Mouse (Mus musculus): ENCODE data around the gene Phpt1.
"Not testable (repeated sequence)": the region's sequence is repeated elsewhere in the genome, so short reads cannot be mapped to it uniquely, and the experiment has no call there.

Gene Phpt1

DNA sequence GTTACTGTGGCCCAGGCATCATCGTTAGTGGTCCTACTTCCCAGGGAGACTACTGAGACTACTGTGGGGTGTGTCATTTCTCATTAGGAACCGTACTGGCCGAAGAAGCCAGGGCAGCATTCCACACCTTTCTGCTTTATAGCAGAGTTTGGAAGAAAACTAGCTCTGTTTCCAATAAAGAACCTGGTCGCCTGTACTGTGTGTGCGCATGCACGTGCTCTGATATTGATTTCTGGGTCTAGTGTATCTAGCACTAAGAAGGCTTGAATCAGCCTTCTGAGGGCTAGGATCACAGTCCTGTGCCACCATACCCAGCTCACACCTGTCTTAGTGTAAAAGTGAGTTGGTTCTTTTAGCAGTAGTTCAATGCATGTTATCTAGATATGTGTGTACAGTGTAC lies 16.2 kb downstream of the Phpt1 start:
- no peak for DNase-seq (ENCODE audit: low spot score)

DNA sequence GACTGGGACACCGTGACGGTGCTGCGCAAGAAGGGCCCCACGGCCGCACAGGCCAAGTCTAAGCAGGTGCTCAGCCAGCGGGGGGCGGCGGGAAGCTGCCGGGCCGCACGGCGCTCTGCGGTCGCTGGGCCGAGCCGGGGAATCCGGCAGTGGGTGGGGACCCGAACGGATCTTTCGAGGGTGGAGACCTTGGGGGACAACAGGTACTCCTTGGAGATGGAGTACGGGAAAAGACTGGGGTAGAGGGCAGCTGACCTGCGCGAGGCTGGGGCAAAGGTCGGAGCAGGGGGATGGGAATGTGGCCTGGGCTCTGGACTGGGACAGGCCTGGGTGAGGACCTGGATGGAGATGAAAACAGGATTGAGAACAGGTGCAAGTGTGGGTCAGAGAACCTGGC lies 17.1 kb downstream of the Phpt1 start:
- no peak for DNase-seq (ENCODE audit: low spot score)

DNA sequence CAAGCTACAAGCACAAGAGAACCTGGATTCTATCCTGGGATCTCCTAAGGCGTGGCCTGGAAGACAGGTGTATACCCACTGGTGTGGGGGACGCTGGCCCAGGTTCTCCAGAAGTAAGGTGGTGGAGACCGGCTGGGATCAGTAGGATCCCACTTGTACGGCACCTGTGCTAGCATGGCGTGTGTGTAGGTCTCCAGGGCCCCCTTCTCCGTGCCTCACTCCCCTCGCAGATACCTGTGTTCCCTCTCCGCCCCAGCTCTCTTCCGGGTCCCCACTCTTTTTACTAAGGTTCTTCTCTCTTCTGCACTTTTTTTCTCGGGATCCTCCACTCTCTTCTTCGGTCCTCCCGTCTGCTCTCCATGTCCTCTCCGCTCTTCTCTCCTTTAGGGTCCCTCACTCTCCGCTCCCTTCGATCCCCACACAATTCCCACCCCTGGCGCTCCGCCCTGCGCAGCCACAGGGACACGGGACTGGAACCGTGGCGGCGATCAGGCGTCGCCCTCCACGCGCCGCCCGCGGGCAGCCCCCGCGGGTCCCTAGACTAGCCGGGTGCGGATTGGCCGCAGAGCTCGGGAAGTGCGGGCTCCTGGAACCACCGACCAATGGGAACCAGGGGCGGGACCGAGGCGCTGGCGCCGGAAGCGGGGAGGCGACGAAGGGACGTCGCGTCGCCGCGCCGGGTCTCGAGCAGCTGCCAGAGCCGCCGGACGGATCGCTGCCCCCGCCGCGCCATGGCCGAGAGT lies 17.6 kb downstream of the Phpt1 start, which contains the start of gene Edf1:
Edf1 (plus strand) TSS at position 627 of the 743 bp plus-strand sequence.
- peak; percentile 86 for DNase-seq (ENCODE audit: low spot score)

DNA sequence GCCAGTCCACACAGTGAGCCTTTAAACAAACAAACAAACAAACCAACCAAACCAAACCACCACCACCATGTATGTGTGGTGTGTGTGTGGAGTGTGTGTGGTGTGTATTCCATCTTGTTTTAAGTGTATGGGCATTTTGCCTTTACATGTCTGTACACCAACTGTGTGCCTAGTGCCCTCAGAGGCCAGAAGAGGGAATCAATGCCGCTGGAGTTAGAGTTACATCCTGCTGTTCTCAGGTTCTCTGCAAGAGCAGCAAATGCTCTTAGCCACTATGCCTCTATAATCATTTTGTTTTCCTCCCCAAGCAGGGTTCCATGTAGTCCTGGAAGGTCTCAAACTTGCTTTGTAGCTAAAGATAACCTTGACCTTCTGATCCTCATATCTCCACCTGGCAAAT lies 18.7 kb downstream of the Phpt1 start:
- no peak for DNase-seq (ENCODE audit: low spot score)

DNA sequence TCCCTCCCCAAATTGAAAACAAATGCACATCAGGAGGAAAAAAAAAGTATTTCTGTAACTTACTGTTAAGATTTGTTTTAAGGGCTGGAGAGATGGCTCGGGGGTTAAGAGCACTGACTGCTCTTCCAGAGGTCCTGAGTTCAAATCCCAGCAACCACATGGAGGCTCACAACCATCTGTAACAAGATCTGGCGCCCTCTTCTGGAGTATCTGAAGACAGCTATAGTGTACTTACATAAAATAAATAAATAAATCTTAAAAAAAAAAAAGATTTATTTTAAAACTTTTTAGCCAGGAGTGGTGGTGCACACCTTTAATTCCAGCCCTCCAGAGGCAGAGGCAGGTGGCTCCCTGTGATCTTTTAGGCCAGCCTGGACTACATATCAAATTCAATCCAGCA lies 19.5 kb downstream of the Phpt1 start:
- not testable (repeated sequence) for DNase-seq (ENCODE audit: low spot score)

DNA sequence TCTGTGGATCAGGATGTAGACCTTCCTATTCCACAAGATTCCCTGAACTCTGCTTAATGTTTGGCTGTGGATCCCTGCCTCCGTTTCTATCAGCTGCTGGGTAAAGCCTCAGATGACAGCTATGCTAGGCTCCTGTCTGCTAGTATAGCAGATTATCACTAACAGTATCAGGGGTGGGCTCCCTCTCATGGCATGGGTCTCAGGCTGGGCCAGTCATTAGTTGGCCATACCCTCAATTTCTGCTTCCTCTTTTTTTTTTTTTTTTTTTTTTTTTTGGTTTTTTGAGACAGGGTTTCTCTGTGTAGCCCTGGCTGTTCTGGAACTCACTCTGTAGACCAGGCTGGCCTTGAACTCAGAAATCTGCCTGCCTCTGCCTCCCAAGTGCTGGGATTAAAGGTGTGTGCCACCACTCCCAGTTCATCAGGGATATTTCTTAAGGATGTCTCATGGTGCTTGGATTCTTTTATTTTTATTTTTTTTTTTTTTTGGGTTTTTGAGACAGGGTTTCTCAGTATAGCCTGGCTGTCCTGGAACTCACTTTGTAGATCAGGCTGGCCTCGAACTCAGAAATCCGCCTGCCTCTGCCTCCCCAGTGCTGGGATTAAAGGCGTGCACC lies 21.7 kb downstream of the Phpt1 start:
- DNase-seq (ENCODE audit: low spot score) = not testable (repeated sequence)

DNA sequence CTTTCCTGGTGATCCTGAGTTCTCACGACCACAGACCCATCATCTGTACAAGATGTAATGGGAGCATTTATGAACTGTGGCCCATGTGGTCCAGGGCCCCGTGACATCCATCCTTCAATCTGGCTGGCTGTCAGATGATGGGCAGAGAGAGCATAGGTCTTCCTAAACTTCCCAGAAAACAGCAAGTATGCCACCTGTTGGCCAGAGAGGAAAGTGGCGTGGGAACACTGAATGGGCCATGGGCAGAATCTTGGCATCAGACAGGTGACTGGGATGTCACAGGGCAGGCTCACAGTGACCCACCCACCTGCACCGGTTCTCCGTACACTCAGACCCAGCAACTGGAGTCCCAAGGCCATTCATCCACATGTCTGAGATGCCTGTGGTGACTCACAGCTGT lies 23.8 kb downstream of the Phpt1 start:
- DNase-seq (ENCODE audit: low spot score) = no peak

DNA sequence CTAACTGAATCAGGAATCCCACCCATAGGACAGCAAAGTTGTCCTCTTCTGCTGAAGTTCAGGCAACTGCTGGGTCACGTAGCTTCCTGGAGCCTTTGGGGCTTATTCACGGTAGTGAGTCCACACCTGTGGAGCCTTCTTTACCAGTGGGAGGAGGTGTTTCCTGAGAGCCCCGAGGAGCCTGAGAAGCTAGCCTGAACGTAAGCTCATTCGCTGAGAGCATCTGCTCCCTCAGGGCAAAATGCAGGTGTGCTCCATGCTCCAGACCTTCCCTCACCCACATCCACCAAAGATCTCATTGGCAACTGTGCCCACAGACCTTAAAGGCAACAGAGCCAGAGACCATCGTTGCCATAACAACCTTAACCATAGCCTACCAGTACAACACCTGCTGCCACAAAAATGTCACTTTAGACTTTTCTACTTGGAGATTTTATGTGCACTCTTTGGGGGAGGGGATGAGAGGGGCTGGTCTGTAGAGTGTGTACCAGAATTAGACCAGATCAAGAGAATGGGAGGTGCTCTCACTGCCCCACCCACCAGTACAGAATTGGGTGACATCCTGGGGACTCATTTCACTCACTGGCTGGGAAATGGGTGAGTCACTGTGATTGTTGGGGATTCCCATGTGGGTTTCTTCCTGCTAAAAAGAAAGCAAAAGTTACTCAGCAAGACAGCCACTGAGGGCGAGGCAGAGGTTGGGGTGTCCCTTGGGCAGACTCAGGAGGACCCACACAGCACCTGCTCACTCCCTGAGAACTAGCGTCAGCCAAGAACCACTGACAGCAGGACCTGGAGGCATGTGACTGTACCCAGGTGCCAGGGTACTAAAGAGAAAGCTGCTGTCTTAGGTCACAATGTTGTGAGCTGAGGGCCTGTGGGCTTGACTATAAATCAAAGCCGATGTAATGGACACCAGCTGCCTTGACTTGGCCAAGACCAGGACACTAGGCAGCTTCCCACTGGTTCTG lies 25.7 kb downstream of the Phpt1 start:
- DNase-seq (ENCODE audit: low spot score) = no peak

DNA sequence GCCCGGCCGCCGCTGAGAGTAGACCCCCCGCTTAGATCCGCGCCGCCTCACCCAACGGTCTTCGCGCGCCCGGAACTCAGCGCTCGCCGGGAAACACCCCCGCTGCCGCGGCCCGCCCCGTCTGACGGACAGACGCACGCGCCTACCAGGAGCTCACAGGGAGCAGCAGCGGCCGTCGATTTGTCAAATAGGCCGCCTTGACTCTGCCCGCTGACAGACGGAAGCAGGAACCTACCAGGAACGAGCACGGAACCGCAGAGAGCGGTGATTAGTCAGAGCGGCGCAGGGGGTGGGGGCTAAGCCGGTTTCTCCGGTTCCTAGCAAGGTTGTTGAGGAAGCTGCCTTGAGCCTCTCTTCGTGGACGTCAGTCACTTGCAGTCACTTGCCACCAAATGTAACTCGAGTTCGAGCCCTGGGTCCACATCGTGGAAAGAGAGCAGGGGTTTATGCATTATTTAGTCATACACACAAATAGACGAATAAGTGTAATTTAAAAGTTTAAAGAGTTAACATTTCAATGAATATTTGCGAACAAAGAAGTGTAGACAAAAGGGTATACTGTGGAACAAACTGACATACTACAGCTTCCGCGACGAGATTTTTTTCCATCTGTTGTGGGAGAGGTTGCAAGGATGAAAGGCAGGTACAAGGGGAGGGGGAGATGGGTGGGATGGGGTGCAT lies 28.1 kb downstream of the Phpt1 start, which contains the start of gene Traf2:
Traf2 (minus strand) TSS at position 130 of the 681 bp plus-strand sequence.
- peak; percentile 98 for DNase-seq (ENCODE audit: low spot score)

DNA sequence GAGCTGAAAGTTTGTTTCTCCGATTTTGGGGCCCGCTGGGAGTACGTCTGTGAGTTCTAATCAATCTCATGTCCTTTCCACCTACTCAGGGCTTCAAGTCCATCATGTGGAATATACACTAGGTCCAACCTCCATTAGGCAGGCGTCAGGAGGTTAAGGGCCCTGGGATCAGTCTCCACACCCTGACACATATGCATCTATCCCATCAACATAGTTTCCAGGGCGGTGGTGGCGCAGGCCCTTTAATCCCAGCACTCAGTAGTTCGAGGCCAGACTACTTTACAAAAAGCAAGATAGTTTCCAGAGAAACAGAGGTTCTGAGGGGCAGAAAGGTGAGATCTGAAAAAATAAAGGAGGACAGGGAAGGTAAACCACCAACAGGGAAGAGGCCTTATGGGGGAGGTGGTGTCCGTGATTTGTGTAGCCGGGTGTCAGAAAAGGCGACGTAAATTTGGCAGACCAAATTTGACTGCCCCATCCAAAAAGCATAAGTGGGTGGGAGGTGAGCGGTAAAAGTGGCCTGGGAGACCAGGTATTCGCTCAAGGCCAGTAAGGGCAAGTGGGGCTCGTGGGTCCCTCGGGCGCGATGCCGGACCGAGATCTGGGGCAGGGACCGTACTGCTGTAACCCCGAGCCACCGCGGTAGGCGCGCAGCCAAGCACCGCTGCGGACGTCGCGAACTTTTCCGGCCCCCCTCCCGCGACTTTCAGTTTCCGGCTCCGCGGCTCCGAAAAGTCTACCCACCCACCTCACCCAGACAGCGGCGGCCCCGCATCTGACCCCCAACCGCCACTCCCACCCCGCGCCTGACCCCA lies 28.8 kb downstream of the Phpt1 start:
- DNase-seq (ENCODE audit: low spot score) = no peak

DNA sequence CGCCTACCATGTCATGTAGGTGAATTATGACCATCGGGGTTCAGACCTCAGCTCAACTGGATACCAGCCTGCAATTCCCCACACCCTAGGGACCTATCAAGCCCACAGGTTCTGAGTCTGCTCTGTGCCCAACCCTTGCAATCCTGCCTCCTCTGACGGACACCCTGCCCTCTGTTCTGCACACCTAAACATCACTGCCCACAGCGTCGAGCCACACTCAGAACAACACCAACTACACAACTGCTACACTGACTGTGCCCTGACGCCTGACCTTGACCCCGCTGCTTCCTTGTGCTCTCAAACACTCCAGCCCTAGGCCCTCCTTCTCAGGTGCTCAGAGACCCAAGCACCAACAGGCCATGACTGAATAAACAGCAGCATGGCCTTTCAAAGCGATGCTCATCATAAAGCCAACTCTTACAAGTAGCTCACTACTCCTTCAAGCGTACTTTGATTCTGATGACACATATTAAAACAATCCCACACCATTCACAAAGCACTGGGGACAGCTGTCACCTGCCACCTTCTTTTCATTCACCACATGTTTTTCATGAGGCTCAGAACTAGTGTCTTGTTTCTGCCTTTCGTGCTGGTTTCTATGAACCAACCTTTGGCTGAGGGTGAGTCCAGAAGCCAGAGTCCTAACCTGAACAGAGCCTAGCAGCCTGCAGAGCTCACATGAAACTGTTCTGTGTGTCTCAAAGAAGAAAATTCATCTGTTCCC lies 33.2 kb downstream of the Phpt1 start:
- DNase-seq (ENCODE audit: low spot score) = no peak

DNA sequence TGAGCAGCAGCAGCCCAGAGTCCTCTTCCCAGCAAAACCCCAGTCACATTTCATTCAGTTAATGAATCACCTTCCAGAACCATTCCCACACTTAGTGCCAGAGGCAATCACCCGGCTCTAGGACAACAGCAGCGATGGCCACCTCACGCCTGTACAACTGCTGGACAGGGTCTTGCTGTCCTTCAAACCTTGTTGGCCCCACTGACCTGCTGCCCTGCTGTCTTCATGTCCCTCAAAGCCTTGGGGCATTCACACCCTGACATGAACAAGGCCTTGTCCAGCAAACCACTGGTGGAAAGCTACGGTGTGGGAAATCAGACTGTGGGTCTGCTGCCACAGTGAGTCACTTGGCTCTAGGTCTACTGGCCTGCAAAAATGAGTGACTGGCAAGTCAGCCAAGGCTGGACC lies 34.5 kb downstream of the Phpt1 start:
- DNase-seq (ENCODE audit: low spot score) = no peak

DNA sequence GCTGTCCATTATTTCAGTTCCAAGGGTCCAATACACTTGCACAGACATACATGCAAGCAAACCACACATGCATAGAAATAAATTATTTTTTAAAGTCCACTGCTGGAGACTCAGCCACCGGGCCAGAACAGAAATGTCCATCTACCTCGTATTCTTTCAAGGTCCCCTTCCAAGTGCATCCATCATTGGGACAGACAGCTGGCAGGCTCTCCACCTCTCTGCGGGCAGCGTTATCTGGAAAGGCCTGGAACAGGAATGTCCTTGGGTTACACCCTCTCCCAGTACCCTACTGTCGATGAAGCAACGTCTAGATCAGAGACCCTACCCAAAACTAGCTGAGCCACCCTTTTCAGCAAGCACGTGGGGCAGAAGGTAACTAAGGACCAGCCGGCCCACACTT lies 38.5 kb downstream of the Phpt1 start:
- no peak for DNase-seq (ENCODE audit: low spot score)

DNA sequence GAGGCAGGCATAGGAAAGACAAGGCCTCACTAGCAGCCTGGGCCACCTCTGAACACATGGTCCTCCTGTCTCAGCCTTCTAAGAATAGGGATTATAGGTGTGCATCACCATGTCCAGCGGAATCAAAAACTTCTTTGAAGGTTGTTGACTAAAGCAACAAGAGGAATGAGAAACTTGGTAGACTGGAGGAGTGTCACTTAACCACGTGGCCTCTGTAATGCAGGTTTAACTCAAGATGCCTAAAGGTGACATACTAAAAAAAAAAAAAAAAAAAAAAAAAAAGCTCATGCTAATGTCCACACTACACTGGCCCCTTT lies 40.2 kb downstream of the Phpt1 start:
- no peak for DNase-seq (ENCODE audit: low spot score)

DNA sequence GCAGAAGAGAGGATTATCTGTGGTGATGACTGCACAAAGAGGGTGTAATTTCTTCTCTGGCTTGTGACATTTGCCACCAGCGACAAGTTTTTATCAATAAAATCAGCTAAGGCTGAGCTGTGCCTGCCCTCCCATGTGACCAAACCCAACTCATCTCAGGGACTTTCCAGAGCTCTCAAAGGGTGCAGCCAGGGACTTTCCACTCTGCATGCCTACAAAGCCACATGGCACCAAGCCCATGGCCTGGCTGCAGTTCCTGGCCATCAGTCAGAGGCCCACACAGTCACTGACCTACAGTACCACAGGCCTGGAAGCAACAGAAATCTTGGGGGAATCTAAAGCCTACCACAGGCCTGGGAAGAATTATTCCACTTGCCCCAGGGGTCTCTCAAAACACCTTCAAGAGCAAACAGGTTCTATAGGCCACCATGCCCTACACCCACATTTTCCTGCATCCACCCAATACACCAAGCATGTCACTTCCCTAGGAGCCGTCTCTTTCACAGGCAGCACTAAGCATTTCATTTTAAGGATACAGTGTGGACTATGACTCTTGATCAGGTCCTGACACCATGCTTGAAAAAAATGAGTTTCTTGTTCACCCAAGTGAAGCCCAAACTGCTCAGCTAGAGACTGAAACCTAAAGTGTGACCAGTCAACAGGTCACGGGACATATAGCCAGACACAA lies 40.7 kb downstream of the Phpt1 start:
- DNase-seq (ENCODE audit: low spot score) = peak; percentile 46

DNA sequence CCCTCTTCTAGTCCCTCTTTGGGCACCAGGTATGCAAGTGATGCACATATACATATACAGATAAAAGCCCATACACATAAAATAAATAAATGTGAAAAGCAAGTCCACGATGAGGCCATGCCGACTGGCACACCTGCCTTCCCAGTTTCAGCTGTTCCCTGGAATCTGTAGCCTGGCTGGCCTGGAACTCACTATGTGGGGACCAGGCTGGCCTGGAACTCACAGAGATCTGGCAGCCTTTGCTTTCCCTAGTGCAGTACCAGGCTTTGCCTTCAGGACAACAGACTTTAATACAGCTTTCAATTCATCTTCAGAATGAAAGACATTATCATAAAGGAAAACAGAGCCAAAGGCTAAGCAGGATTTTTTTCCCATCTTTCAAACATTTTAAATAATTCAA lies 41.3 kb downstream of the Phpt1 start:
- DNase-seq (ENCODE audit: low spot score) = no peak

DNA sequence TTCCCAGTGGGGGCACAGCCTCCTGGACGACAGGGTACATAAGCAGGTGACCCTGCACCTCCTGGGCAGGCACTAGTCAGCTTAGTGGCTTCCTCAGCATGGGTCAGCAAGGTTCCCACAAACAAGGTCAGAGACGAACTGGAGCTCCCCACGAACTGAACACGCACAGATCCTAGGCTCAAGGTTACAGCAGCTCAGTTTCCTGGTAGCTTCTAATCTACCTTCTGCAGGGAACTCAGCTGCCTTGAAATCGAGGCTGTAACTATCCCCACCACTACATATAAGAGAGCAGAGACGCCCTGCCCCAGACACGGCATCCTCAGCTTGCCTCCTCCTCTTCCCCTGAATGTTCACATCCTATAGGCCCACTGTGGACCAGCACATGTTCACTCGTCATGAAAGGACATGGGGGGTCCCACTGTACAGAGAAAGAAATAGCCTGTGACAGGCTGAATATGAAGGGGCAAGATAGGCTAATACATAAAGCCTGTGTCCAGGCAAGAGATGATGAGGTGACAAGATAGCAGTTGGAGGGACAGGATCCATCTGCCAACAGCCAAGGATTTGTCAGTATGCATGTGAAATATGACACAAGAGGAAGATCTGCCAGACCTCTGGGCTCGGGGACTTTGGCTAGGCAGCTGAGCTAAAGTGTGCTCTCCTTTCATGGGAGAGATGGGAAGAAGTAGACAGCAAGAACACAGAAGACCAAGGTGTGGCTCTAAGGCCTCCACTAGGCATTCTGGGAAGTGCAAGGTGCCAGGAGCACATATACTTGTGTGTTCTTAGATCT lies 48.3 kb downstream of the Phpt1 start:
- DNase-seq (ENCODE audit: low spot score) = no peak
